Mouse (Mus musculus) large intestine, adult 2 months (tissue): ENCODE measurements at regions not wholly inside any gene's neighbourhood (a gene's known extent, or its start where the extent isn't known, plus 50 kb on each side); places are given as distances from the start of the nearest gene placed in this dataset.

Experiments
- DNase-seq: peaks from one replicate; pipeline ENCODE4 v3.0.0-alpha.2; 2012; ENCODE audit warnings: low read depth, low spot score
- WGBS: fragments of 180-500 bp; shearing (Covaris S2); methylation state at CpG from one replicate; pipeline ENCODE4 v1.1.7; 2018; 5-methylcytosine and 5-hydroxymethylcytosine counted together

DNA sequence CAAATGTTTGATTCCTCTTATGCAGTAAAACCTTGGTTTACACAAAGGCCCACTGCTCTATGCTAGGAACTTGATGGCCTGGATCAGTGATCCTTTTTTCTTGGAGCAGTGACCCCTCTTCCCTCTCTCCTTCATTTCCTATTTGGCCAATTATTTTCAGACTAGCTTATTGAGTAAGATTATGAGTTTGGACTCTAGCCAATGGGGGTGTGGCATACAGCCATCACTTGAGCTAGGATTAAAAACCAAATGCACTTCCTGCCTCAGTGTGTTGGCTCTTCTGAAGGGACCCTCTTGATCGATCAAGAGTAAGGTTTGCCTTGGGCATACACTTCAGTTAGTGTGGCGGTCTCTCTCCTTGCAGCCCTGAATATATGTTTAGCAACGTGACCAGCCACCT is 1172.6 kb upstream of the Gulo start:
- 67% methylated on average over 3 of the region's 3 CpGs for WGBS

DNA sequence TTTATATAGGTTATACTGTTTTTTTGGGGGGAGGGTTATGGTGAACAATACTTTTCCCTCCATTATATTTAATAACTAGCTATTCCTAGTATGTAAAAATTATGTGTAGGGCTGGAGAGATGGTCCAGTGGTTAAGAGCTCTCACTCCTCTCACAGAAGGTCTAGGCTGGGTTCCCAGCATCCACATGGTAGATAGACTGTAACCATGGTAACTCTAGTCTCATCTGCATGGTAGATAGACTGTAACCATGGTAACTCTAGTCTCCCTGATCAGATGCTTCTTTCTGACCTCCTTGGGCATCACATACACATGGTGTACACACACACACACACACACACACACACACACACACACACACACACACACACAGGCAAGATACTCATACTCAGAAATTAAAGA is 1170.5 kb upstream of the Gulo start:
- DNase-seq, result no peak

More for the DNA sequence above, 1172.6 kb upstream of the Gulo start:
- no peak for DNase-seq

DNA sequence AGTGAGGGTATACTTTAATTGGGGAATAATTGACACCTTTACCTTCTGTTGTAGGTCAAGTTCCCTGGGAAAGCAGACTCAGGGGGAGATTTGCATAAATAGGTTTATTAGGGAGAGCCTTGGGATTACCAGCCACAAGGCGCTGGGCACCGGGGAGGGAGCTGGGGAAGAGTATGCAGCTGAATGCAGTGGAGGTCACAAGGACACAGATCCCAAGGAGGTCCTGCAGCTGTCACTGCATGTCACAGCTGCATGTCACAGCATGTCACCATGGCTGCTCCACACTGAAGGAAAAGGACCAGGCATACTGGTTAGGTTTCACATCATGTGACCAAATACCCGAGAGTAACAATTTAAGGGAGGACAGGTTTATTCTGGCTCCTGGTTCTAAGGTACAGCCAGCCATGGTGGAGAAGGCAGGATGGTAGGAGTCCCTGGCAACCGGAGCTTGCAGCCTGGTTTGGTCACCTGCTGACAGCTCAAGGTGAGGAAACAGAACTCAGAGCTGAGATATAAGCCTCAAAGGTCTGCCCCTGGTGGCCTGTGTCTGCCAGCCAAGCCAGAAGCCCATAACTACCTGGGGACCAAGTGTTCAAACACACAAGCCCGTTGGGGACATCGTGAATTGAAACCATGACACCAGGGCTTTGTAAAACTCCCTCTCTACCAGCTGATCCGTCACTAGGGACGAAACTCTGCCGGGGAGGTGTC is 1169.5 kb upstream of the Gulo start:
- 44% methylated on average over 9 of the region's 9 CpGs for WGBS
- DNase-seq, result no peak

DNA sequence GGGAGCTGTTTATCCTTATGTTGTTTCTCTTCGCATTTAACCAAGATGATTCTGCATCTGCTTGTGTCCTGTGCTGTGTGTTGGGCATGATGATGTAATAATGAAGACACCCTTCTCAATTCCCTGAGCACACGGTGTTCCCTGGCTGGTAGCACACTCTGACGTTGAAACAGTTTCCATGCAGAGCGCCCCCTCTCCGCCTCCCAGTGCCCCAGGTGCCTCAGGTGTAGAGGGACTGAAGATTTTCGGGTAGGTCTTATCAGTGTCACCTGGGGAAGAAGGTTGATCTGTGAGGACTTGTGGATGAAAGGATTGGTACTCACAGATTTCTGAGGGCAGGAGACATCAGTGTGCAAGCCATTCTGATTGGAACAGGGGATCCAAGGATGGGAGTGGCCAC is 1167.7 kb upstream of the Gulo start:
- no peak for DNase-seq

DNA sequence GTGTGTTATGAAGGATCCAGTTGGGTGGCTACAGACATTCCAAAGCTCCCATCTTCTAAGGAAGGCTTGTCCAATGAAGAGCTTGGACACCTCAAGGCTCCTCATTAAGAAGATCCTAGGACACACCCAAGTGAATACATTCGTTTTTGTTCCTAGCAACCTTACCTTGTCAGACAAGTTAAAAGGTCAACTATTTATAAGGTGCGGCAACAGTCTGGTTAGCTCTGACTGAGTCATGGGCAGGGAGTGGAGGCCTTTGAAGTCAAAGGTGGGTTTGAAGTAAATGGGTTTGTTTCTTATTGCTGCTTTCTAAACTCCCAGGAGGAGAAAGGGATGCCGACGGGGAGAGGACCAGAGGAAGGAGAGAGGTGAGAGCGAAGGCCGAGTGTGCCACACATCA is 1167.1 kb upstream of the Gulo start:
- no peak for DNase-seq
- WGBS, result 26% methylated on average over 6 of the region's 6 CpGs

More for the DNA sequence above, 1167.7 kb upstream of the Gulo start:
- WGBS, result 45% methylated on average over 6 of the region's 6 CpGs

DNA sequence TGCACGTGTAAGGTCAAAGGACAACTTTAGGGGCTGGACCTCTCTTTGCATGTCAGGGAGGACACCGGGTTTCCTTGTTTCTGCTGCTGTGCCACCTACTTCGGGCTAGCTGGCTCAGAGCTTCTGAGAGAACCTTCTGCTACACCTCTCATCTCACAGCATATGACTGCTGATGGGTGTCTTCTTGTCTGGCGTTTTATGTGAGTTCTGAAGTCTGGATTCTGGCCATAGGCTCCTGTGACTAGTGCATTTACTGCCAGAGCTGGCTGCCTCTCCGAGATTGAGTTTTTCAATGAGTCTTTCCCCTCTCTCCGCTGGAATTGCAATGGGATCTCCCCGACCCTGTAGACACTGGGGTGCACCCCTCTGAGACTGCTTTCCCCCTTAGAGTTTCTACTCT is 1165.9 kb upstream of the Gulo start:
- 71% methylated on average over 7 of the region's 7 CpGs for WGBS

DNA sequence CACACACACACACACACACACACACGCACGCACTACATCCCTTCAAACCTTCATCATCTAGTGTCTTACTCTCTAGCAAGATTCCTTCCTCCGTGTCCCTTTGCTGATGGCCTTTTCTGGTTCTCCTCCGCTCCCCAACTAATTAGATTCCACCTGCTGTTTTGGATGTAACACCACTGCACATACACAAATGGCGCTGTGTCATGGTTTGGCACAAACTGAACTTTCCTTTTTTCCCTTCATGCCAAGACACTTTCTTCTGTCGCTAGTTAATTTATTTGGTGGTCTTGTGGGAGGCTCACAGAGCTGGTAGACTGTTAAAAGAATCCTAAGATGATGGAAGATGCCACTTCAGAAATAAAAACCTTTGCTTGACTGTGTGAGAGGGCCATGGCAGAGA is 1161.8 kb upstream of the Gulo start:
- DNase-seq, result no peak
- 89% methylated on average over 6 of the region's 6 CpGs for WGBS

More for the DNA sequence above, 1165.9 kb upstream of the Gulo start:
- DNase-seq, result no peak

DNA sequence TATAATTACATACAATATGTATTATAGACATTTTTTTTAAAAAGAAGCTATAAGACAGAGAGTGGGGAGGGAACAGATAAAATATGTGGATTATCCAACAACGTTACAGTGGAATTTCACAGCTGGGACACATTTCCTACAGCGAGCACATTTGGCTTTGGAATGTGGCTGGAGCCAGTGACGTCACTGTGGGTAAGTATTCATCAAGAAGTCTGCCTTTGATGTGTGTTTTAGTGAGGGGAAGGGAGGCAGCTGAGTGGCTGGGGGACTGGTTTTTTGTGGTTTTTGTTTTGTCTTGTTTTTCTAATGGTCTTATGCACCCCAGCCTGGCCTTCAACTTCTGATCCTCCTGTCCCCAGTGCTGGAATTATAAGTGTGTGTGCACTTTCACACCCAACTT is 1161.2 kb upstream of the Gulo start:
- 47% methylated on average over 3 of the region's 3 CpGs for WGBS
- no peak for DNase-seq

DNA sequence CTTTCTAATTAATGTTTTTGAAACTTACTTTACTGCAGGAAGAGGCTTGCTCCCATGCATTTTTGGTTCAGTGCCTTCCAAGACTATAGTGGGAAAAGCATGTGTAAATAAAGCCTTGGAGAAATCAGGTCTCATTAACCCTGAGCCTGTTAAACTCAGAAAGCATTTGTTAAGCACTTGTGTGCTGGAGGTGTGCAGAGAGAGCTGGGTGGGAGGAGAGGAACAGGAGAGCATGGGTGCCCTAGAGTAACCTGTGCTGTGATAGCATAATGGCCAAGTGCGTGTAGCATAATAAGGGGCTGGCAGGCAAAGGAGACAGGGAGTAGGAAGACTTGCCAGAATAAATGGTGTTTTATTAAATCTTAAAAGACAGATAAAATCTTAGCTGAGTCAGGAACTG is 1160.2 kb upstream of the Gulo start:
- 61% methylated on average over 1 of the region's 1 CpGs for WGBS
- DNase-seq, result no peak

DNA sequence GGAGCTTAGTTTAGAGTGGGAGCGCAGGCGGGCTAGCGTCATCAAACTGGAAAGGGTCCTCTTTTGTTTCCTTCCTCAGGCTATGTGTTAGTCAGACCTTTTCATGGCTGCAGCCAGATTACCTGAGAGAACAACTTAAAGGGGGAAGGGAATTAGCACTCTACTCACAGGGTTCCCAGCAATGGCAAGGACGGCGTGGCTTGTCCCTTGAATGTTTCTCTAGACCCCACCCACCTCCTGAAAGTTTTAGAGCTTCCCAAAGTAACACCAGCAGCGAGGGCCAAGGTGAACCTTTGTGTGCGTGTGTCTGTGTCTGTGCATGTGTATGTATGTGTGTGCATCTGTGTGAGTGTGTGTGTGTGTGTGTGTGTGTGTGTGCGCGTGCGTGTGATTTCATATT is 1151.0 kb upstream of the Gulo start:
- DNase-seq, result no peak
- 88% methylated on average over 10 of the region's 10 CpGs for WGBS

DNA sequence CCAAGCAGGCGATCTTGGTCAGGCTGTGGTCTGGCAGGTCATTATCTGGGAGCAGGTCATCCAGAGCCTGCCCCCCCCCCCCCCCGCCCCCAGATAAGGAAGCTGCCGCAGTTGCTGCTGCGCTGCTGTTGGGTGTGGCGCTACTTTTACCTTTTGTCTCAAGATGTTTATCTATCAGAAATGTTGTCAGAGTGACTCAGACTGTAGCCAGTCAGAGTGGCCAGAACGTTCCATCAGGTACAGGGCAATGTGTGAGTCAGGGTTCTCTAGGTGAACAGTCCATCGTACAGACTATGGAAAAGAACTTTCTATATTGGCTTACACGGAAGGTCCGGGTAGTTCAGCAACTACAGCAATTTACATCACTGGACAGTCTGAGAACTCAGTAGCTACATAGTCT is 1149.9 kb upstream of the Gulo start:
- DNase-seq, result peak; percentile 55
- 33% methylated on average over 9 of the region's 9 CpGs for WGBS

DNA sequence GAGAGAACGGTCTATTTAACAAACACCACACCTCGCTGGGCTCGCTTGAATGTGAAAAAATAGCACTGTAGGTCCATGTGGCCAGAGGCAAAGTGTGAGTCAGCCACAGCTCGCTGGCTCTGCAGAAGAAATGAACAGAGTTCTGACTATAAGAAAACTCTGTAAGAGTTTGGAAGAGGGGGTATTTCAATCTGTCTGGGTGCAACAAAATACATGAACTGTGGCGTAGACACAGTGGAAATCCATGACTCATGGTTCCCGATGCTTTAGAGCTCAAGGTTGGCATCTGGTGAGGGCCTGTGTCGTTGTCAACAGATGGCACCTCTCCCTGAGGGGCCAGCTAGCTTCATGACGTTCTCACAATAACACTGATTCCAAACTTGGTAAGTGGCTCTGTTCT is 1147.4 kb upstream of the Gulo start:
- DNase-seq, result no peak
- 67% methylated on average over 8 of the region's 8 CpGs for WGBS

DNA sequence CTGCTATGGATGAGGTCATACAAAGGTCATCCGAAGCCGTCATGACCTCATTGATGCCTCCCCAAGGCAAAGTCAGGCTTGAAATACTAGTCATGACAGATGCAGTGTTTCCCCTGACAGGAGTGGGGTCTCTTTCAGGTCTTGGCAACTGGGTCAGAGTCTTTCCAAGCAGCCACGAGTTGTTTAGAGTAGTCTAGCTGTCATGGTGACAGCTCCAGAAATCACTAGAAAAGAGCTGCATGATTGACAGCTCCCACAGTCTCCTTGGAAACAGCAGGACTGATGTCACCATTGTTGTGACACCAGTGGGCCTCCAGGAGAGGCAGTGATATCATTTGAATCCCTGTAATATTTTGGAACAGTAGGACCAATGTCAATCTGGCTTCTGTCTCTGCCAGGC is 1144.6 kb upstream of the Gulo start:
- WGBS, result 51% methylated on average over 3 of the region's 3 CpGs
- DNase-seq, result no peak

DNA sequence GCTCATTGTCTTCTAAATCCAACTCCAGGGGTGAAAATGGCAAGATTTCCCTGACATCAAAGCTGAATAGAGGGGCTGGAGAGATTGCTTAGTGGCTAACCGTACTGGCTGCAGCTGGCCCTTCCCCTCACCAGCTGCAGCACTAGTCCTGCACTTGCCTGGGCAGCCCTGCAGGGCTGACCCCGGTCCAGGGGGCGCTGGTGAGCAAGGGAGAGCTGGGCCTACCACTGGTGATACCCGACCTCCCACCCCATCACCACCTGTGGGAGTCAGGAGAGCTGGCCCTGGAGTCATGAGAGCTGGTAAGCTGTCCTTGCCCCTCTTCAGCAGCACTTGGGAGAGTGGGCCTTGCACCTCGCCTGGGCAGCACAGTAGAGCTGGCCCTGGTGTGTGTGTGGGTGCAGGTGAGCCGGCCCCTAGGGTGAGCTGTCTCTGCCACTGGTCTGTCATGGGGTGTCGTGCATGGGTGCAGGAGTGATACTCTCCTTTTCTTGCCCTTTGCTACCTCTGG is 1141.0 kb upstream of the Gulo start:
- WGBS, result 62% methylated on average over 7 of the region's 7 CpGs
- no peak for DNase-seq

DNA sequence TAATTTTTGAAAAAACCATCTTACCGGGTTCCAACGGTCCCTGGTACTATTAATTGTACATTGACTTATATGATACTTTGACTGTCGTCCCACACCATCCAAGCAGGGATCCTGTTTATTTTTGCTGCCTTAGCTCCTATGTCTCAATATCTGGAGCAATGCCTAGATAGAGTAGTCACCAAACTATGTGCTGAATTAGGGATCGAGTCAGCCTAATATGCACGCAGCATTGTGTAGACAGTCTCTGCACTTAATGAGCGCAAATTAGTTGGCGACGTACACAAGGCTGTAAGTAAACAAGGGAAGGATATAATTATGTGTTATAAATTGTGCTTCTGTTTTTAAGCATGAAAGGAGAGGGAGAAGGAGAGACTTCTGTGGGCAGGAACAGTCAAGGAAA is 1140.1 kb upstream of the Gulo start:
- 73% methylated on average over 8 of the region's 8 CpGs for WGBS

DNA sequence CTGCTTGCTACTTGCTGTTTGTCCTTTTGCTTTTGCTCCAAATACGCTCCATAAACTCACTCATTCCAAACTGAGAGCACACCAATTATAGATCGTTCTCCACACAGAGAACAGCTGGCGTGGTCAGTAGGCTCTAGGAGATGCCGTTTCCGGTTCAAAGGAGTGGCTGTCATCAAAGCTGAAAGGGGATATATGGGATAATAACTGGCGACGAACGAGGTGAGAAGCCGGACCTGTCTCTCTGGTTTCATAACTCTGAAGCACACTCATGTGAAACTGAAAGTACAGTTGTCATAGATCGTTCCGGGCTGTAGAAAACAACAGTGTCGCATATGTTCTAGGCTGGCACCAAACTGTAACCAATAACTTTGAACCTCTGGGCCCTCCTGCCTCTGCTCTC is 1137.6 kb upstream of the Gulo start:
- DNase-seq, result peak; percentile 63
- 16% methylated on average over 12 of the region's 12 CpGs for WGBS

More for the DNA sequence above, 1140.1 kb upstream of the Gulo start:
- DNase-seq, result no peak

DNA sequence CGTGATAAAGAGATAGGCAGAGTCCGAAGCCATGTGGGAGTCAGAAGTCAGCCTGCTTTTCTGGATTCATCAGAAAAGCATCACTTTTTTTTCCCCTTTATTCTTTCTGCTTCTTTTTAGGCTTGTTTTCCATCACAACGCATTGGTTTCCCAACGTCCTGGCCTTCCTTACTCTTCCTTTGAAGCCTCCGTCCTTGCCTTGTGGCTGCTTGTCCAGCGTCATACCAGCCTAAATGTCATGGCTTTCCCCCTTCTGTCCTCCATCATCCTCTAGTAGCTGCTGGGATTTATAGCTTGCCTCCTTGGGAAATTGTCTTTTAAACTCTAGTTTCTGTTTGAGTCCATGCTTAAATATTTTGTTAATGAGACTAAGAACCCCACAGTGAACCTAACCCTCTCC is 1136.0 kb upstream of the Gulo start:
- WGBS, result 93% methylated on average over 6 of the region's 6 CpGs
- no peak for DNase-seq

DNA sequence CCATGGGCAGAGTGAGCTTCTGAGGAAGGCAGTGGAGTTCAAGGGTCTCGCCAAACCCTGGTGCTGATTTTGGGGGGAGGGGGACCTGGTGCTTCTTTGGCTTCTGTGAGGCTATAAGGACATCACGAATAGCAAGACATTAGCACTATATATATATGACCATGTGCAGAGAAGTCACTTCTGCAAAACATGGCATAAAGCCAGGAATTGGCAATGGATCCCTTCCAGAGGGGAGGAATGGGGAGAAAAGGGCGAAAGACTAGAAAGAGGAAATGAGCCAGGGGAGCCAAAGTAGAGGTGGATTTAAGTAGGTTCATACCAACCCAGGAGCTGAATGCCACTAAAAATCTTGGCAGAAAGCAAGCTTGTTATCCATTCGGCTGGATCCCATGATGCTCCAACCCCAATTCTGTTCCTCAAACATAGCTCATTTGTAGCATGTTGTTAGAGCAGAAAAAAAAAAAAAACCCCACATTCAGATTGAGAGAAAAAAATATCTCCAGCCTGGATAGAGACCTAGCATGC is 1135.5 kb upstream of the Gulo start:
- 77% methylated on average over 4 of the region's 4 CpGs for WGBS

DNA sequence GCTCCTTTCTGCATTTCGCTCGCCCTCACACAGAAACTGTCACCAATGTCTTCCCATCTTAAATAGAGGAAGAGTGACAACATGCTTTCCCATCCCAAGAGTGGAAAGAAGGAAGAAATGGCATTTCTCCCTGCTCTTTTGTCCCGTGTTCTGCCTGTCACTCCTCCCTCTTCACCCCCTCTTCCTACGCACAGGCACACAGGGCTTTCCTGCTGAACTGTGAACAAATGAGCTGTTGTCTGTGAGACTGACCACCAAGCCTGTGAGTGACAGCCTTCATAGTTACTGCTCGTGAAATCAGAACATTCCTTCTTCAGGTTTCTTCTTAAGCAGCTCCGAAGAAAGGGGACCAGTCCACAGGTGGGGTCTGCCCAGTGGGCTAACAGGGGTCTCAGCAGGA is 1134.8 kb upstream of the Gulo start:
- WGBS, result 81% methylated on average over 6 of the region's 6 CpGs
- DNase-seq, result no peak

More for the DNA sequence above, 1135.5 kb upstream of the Gulo start:
- DNase-seq, result no peak

DNA sequence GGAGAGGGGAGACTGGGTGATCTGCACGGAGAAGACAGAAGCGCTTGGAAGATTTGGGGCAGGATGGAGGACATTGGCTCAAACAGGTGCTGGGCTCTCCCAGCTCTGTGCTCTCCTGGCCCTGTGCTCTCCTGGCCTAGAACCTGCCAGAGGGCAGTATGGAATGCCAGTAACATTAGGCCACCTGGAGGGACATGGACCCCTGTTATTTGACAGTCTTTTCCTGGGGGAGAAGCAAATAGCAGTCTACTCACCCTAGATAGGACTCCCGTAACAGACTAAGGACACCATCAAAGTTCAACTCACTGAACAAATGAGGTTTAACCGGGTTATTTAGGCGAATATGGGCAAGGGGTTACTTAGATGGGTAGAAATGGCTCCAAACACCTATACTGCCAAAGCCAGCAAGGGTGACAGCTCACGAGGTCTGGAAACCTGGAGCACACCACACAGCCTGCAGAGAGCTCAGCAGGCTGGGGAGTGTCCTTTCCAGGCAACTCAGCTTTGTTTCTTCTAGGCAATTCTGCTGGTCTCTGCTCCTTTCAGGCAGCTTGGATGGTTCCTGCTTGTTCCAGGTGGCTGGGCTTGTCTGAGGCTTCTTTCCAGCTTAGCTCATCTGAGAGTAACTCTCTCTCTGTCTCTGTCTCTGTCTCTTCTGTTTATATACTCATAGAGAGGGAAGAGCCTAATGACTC is 1133.7 kb upstream of the Gulo start:
- WGBS, result 91% methylated on average over 6 of the region's 6 CpGs
- DNase-seq, result no peak
